Mouse (Mus musculus): ENCODE measurements around the gene Tnrc6a.

The Tnrc6a gene

DNA sequence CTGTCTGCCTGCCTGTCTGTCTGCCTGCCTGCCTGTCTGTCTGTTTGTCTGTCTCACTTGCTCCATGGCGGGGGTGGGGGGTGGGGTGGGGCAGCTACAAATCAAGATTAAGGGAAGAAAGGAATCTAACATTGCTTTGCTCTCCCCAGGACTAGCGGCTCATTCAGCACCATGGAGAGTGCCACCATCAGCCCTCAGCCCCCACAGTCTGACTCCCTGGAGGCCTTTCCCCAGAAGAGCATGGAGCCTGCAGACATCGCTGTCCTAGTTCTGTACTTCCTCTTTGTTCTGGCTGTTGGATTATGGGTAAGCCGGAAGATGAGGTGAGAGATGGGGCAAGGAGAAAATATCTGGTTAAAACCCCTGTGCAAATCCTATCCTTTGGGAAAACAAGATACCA lies 111.8 kb downstream of the Tnrc6a start:
- DNase-seq (ENCODE audit: low spot score in 2 of 2), result no peak

DNA sequence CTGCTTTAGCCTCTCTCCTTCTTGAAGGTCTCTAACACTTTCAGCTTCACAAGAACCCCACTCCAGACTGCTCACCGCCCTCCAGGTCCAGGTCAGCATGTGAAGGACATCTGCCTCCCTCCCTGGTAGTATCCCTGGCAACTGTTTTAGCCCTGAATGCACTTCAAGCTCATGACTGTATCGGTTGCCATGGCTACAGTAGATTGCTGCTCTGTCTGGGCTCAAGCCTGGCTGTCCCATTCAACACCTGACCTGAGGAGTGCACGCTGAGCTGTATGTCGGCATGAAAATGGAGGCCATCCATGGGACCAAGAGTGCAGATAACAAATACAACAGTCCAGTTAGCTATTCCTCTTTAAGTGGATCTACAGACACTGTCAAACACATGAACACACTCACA lies 114.9 kb downstream of the Tnrc6a start:
- DNase-seq (ENCODE audit: low spot score in 2 of 2), result no peak

GRCm38 (mm10) chr7:123240064-123240463 lies 116.4 kb downstream of the Tnrc6a start:
- no peak for DNase-seq (ENCODE audit: low spot score in 2 of 2)

DNA sequence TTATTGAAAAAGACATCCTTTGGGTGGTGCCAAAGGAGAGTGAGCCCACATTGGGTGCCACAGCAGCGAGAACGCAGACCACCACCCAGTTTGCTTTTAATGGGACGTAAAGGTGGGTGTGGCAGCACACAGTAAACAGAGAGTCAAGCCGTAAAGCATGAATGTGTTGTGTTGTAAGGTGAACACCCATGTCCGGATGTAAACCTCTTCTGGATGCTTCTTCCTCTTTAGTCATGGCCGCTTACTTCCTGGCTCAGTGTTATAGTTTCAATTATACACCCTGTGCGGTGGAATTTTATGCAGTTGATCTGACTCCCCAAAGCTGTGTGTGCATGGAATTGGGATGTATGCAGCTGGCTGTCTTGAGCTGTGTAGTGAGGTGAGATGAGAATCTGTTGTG lies 118.6 kb downstream of the Tnrc6a start:
- DNase-seq (ENCODE audit: low spot score in 2 of 2), result no peak

DNA sequence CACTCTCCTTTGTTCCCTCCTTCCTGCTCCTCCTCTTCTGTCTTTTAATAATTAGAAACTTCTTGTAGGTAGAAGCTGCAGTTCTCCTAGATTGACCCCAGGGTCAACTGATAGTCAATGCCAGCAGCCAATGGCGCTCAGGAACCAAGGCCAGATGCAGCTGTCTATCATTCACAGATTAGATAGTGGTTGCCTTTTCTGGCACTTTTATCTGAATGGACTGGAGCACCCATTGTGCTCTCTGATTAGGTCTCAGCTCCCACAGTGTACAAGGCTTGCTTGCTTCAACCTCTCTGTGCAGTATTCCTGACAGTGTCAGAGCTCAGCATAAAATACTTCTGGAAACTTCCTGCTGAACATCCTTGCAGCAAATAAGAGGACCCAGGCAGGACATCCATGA lies 121.1 kb downstream of the Tnrc6a start:
- DNase-seq (ENCODE audit: low spot score in 2 of 2), result no peak
